Mouse (Mus musculus): ENCODE data around the gene Rpl12. TPM values are rescaled to one million over a fixed set of nuclear protein-coding genes. Genes with fewer than 3 reads are reported as not detected.
"Not testable (repeated sequence)": the region's sequence is repeated elsewhere in the genome, so short reads cannot be mapped to it uniquely, and the experiment has no call there.

Rpl12 gene
- polyA plus RNA-seq, 1 experiment from 2014 or later, result 90.6 TPM

DNA sequence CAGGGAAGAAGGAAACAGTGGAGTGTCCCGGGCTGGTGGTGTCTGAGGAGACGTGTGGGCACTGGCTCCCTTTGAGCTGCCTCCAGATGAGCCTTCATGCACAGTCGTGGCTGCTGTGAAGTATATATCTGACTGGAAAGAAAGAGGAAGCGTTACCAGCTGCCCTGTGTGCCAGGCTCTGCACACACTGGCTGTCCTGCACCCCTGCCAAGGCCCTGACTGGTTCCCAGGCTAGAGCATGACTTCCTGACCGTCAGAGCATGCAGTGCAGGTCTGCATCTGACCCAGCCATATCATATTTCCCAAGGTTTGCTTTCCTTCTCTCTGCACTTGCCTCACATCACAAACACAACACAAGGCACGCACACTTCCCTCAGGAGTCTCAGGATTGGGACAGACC is 30.8 kb downstream of the Rpl12 start:
- no peak overlapping the region for H3K4me3 ChIP-seq (ENCODE audit: low read depth, low read length)
- WGBS, result 74% methylated on average over 6 of the region's 6 CpGs
- no peak overlapping the region for H3K4me2 ChIP-seq (replicated peaks; ENCODE audit: low read depth)
- no peak overlapping the region for H3K27ac ChIP-seq (ENCODE audit: low read depth, low read length)
- no peak for TF ChIP-seq CTCF (IDR thresholded peaks at IDR 0.05; ENCODE audit: low read depth)
- no peaks in the 10 kb centered on the region for H3K4me1 ChIP-seq (replicated peaks; ENCODE audit: control insufficient read depth, insufficient read depth, low read length)
- H3K27me3 ChIP-seq (replicated peaks; ENCODE audit: control insufficient read depth, insufficient read depth, low read length), result no peaks in the 10 kb centered on the region
- H3K9ac ChIP-seq (ENCODE audit: low read depth, low read length), result no peak overlapping the region
- no peaks in the 10 kb centered on the region for H3K36me3 ChIP-seq (ENCODE audit: control insufficient read depth, insufficient read depth)
- no peak for ATAC-seq
- H3K9me3 ChIP-seq (ENCODE audit: control insufficient read depth), result no peaks in the 10 kb centered on the region

DNA sequence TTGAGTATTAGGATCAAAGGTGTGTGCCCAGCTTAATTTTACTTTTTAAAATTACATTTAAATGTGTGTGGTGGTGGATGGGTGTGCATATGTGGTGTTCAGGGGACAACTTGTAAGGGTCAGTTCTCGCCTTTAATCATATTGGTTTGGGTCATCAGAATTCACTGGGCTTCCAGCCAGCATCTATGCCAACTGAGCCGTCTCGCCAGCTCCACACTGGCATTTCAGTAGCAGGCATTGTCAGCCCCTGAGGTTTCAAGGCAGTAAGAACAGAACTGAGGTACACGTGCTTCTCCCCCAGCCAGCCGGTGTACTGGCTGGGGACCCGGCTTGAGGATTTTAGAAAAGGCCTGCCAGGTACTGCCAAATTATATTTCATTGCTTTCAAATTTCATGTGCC is 35.7 kb downstream of the Rpl12 start:
- Histone ChIP-seq H3K4me3 (ENCODE audit: low read depth, low read length) (no peak overlapping the region), H3K4me1 (replicated peaks; ENCODE audit: control insufficient read depth, insufficient read depth, low read length) (no peaks in the 10 kb centered on the region), H3K27ac (ENCODE audit: low read depth, low read length) (no peak overlapping the region), H3K9me3 (ENCODE audit: control insufficient read depth) (no peaks in the 10 kb centered on the region), H3K27me3 (replicated peaks; ENCODE audit: control insufficient read depth, insufficient read depth, low read length) (no peaks in the 10 kb centered on the region), H3K4me2 (replicated peaks; ENCODE audit: low read depth) (no peak overlapping the region), H3K9ac (ENCODE audit: low read depth, low read length) (no peak overlapping the region), H3K36me3 (ENCODE audit: control insufficient read depth, insufficient read depth) (no peaks in the 10 kb centered on the region)
- WGBS, result 88% methylated on average over 6 of the region's 6 CpGs
- no peak for TF ChIP-seq CTCF (IDR thresholded peaks at IDR 0.05; ENCODE audit: low read depth)
- no peak for ATAC-seq

DNA sequence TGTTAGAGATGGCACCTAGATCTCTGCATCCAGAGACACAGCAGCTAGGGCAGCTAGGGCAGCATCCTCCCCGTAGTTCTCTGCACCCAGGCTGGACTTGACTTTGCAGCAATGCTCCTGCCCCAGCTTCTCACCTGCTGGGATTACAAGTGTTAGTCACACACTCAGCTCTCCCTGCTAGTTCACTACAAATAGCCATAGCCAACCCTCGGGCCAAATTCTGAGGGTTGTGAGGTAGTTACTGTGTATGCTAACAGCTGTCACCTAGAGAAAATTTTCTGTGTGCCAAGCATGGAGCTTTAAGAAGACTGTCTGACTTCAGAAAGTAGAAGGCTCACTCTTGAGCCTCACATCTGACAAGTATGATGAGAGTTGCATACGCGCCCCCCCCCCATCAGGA is 36.4 kb downstream of the Rpl12 start:
- TF ChIP-seq CTCF (IDR thresholded peaks at IDR 0.05; ENCODE audit: low read depth), result no peak
- Histone ChIP-seq H3K27me3 (replicated peaks; ENCODE audit: control insufficient read depth, insufficient read depth, low read length) (no peaks in the 10 kb centered on the region), H3K4me3 (ENCODE audit: low read depth, low read length) (no peak overlapping the region), H3K4me2 (replicated peaks; ENCODE audit: low read depth) (no peak overlapping the region), H3K27ac (ENCODE audit: low read depth, low read length) (no peak overlapping the region), H3K4me1 (replicated peaks; ENCODE audit: control insufficient read depth, insufficient read depth, low read length) (no peaks in the 10 kb centered on the region), H3K9ac (ENCODE audit: low read depth, low read length) (no peak overlapping the region), H3K9me3 (ENCODE audit: control insufficient read depth) (no peaks in the 10 kb centered on the region), H3K36me3 (ENCODE audit: control insufficient read depth, insufficient read depth) (no peaks in the 10 kb centered on the region)
- WGBS, result 88% methylated on average over 4 of the region's 4 CpGs
- ATAC-seq, result no peak

DNA sequence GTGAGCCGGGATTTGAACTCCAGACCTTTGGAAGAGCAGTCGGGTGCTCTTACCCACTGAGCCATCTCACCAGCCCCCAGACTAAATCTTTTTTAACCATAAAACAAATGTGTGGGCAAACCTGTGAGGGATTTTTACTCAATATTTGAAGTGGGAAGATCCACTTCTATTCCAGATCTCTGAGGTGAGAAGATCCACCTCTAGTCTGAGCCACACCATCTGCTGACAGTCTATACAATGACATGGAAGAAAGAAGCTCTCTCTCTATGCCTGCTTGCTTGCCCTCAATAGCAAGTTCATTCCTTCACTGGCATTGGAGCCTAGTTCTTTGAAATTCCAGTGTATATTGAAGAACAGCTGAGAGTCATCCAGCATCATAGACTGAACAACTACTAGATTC is 38.4 kb downstream of the Rpl12 start:
- H3K4me2 ChIP-seq (replicated peaks; ENCODE audit: low read depth), result no peak overlapping the region
- no peaks in the 10 kb centered on the region for H3K4me1 ChIP-seq (replicated peaks; ENCODE audit: control insufficient read depth, insufficient read depth, low read length)
- WGBS, result 92% methylated on average over 2 of the region's 2 CpGs
- no peak overlapping the region for H3K27ac ChIP-seq (ENCODE audit: low read depth, low read length)
- no peaks in the 10 kb centered on the region for H3K27me3 ChIP-seq (replicated peaks; ENCODE audit: control insufficient read depth, insufficient read depth, low read length)
- no peaks in the 10 kb centered on the region for H3K9me3 ChIP-seq (ENCODE audit: control insufficient read depth)
- no peak for ATAC-seq
- TF ChIP-seq CTCF (IDR thresholded peaks at IDR 0.05; ENCODE audit: low read depth), result no peak
- peaks cover 4% of the 10 kb centered on the region; the same call in 1 of the 2 replicates for H3K36me3 ChIP-seq (ENCODE audit: control insufficient read depth, insufficient read depth)
- H3K9ac ChIP-seq (ENCODE audit: low read depth, low read length), result no peak overlapping the region
- H3K4me3 ChIP-seq (ENCODE audit: low read depth, low read length), result no peak overlapping the region

DNA sequence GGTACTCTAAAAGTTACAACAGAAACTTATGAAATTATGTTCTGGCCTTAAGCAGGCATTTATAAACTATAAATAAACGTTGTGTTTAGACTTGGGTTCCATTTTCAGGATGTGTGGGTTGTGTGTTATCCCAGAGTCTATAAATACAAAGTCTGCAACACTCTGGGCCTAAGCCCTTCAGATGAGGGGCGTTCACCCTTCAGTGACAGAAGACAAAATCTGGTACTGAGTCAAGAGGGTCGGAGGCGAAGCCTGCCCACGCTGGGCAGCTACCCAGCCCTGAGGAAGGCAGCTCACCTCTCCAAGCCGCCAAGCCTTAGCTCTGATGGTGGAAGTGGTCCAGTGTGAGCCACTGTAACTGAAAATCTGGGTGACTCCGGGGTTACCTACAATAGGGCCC is 40.8 kb downstream of the Rpl12 start:
- Histone ChIP-seq H3K27ac (ENCODE audit: low read depth, low read length) (no peak overlapping the region), H3K9ac (ENCODE audit: low read depth, low read length) (no peak overlapping the region), H3K4me1 (replicated peaks; ENCODE audit: control insufficient read depth, insufficient read depth, low read length) (no peaks in the 10 kb centered on the region), H3K4me2 (replicated peaks; ENCODE audit: low read depth) (no peak overlapping the region), H3K9me3 (ENCODE audit: control insufficient read depth) (no peaks in the 10 kb centered on the region), H3K4me3 (ENCODE audit: low read depth, low read length) (no peak overlapping the region), H3K27me3 (replicated peaks; ENCODE audit: control insufficient read depth, insufficient read depth, low read length) (no peaks in the 10 kb centered on the region), H3K36me3 (ENCODE audit: control insufficient read depth, insufficient read depth) (peaks cover 4% of the 10 kb centered on the region; the same call in 1 of the 2 replicates)
- no peak for TF ChIP-seq CTCF (IDR thresholded peaks at IDR 0.05; ENCODE audit: low read depth)
- WGBS, result 91% methylated on average over 7 of the region's 7 CpGs
- no peak for ATAC-seq

DNA sequence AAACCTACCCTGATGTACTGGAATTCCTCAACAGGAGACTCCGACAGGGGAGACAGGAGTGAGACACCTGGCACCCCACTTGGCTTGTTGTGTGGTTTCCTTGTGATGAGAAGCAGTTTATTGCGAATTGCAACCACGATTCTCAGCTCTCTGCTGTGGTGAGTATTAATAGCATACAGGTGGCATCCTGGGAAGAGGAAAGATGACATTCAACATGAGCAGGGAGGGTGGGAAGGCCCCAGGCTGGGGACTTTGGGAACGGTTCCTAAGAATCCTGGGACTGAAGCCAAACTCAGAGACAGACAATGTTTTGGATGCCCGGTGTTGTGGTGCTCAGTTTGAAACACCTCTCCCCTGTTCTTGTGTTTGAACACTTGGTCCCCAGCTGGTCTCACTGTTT is 43.7 kb downstream of the Rpl12 start:
- 77% methylated on average over 5 of the region's 5 CpGs for WGBS

DNA sequence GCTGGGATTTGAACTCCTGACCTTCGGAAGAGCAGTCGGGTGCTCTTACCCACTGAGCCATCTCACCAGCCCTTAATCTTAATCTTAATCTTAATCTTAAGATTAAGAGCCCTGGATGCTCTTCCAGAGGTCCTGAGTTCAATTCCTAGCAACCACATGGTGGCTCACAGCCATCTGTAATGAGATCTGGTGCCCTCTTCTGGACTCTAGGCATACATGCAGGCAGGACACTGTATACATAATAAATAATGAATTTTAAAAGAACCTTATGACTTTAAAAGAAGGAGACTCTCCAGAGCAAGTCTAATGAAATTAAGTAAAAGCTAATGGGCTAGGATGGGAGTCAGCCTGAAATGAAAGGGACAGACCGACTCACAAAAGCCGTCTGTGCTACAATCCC is 47.7 kb downstream of the Rpl12 start:
- H3K4me3 ChIP-seq (ENCODE audit: low read depth, low read length); H3K9ac ChIP-seq (ENCODE audit: low read depth, low read length); H3K4me1 ChIP-seq (replicated peaks; ENCODE audit: control insufficient read depth, insufficient read depth, low read length); H3K9me3 ChIP-seq (ENCODE audit: control insufficient read depth); H3K36me3 ChIP-seq (ENCODE audit: control insufficient read depth, insufficient read depth); H3K4me2 ChIP-seq (replicated peaks; ENCODE audit: low read depth); ATAC-seq; H3K27me3 ChIP-seq (replicated peaks; ENCODE audit: control insufficient read depth, insufficient read depth, low read length); H3K27ac ChIP-seq (ENCODE audit: low read depth, low read length): not testable (repeated sequence)
- TF ChIP-seq CTCF (IDR thresholded peaks at IDR 0.05; ENCODE audit: low read depth), result peak; percentile 58
- 95% methylated on average over 4 of the region's 4 CpGs for WGBS

More for the DNA sequence above, 43.7 kb downstream of the Rpl12 start:
- Histone ChIP-seq H3K4me2 (replicated peaks; ENCODE audit: low read depth) (no peak overlapping the region), H3K27me3 (replicated peaks; ENCODE audit: control insufficient read depth, insufficient read depth, low read length) (no peaks in the 10 kb centered on the region), H3K4me1 (replicated peaks; ENCODE audit: control insufficient read depth, insufficient read depth, low read length) (no peaks in the 10 kb centered on the region), H3K9me3 (ENCODE audit: control insufficient read depth) (no peaks in the 10 kb centered on the region), H3K36me3 (ENCODE audit: control insufficient read depth, insufficient read depth) (peaks cover 4% of the 10 kb centered on the region; the same call in 1 of the 2 replicates), H3K4me3 (ENCODE audit: low read depth, low read length) (no peak overlapping the region), H3K27ac (ENCODE audit: low read depth, low read length) (no peak overlapping the region), H3K9ac (ENCODE audit: low read depth, low read length) (no peak overlapping the region)
- ATAC-seq, result no peak
- no peak for TF ChIP-seq CTCF (IDR thresholded peaks at IDR 0.05; ENCODE audit: low read depth)
